Mouse (Mus musculus) lung, adult 2 months (tissue): ENCODE results near the gene Ccar1.

Experiments used
- CTCF ChIP-seq: fragments of 200-500 bp; IDR thresholded peaks from 2 replicates; pipeline ENCODE4 v1.5.1; 2011; ENCODE audit warnings: mild to moderate bottlenecking, low read length, control low read depth; ENCODE audit not compliant: insufficient read depth
- POLR2A ChIP-seq: fragments of 200-500 bp; IDR thresholded peaks from 2 replicates; pipeline ENCODE4 v1.6.1; 2011; ENCODE audit warnings: low read depth, mild to moderate bottlenecking, control low read depth, low read length, borderline replicate concordance; ENCODE audit errors: extremely low read depth

DNA sequence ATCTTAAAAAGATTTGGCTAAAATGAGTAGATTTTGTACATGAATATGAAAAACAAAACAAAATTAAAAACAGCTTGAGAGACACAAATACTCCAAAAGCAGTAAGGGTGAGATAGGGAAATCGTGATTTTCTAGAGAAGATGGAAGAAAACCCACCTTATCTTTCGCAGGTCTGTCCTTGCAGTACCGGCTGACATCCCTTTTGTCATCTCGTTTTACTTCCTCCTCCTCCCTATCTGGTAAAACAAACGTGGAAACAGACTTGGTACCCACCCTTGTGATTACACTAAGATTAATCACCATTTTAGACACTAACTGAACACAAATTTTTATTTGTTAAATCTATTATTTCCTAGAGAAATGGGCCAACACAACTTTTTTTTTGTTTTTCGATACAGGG lies 41.3 kb downstream of the Ccar1 start:
- TF ChIP-seq CTCF (no peak), POLR2A (no peak)
